Mouse (Mus musculus) spleen, adult 2 months (tissue): ENCODE data around the gene Rapgef5. TPM values are rescaled to one million over a fixed set of nuclear protein-coding genes. Genes with fewer than 3 reads are reported as not detected.

Experiments used
- DNase-seq, 2 experiments: peaks; one replicate each; pipeline versions ENCODE4 v3.0.0 to v3.0.0-alpha.2; 2012 to 2021; ENCODE audit warnings: low spot score in 2 of 2, low read depth in 1 of 2
- H3K27ac ChIP-seq: fragments of 200-500 bp; 2 replicates; pipeline ENCODE4 v1.5.1; 2012; ENCODE audit warnings: low read length, inconsistent platforms; ENCODE audit not compliant: insufficient read depth
- H3K27me3 ChIP-seq: fragments of 200-500 bp; 2 replicates; pipeline ENCODE4 v1.6.1; 2012; ENCODE audit warnings: mild to moderate bottlenecking, moderate library complexity, low read length, inconsistent platforms; ENCODE audit not compliant: control insufficient read depth, insufficient read depth
- H3K36me3 ChIP-seq: fragments of 200-500 bp; 2 replicates; pipeline ENCODE4 v1.6.1; 2012; ENCODE audit warnings: mild to moderate bottlenecking, low read length, inconsistent platforms; ENCODE audit not compliant: control insufficient read depth, insufficient read depth
- H3K4me1 ChIP-seq: fragments of 200-500 bp; 2 replicates; pipeline ENCODE4 v1.6.1; 2011; ENCODE audit warnings: inconsistent platforms; ENCODE audit not compliant: control insufficient read depth, insufficient read depth, insufficient read length
- H3K4me3 ChIP-seq: fragments of 200-500 bp; 2 replicates; pipeline ENCODE4 v1.5.1; 2011; ENCODE audit warnings: mild to moderate bottlenecking, inconsistent platforms; ENCODE audit not compliant: insufficient read depth, insufficient read length; ENCODE audit errors: extremely low read depth
- CTCF ChIP-seq: fragments of 200-500 bp; IDR thresholded peaks from 2 replicates; pipeline ENCODE4 v1.5.1; 2011; ENCODE audit warnings: mild to moderate bottlenecking, inconsistent platforms; ENCODE audit not compliant: insufficient read depth, insufficient read length, insufficient replicate concordance; ENCODE audit errors: extremely low read depth
- POLR2A ChIP-seq: fragments of 200-500 bp; IDR thresholded peaks from 2 replicates; pipeline ENCODE4 v1.6.1; 2011; ENCODE audit warnings: low read depth, low read length, inconsistent platforms
- WGBS: fragments of 180-500 bp; shearing (Covaris S2); methylation state at CpG from one replicate; pipeline ENCODE4 v1.1.7; 2018; 5-methylcytosine and 5-hydroxymethylcytosine counted together
- polyA plus RNA-seq: library from polyadenylated mRNA; depleted of rRNA; stranded (reverse); fragments of >200 nt; gene quantifications from 2 replicates; pipeline ENCODE4 v1.2.3, GENCODE M21; 2012

Rapgef5 gene
- polyA plus RNA-seq, 1 experiment = 6.9 TPM

DNA sequence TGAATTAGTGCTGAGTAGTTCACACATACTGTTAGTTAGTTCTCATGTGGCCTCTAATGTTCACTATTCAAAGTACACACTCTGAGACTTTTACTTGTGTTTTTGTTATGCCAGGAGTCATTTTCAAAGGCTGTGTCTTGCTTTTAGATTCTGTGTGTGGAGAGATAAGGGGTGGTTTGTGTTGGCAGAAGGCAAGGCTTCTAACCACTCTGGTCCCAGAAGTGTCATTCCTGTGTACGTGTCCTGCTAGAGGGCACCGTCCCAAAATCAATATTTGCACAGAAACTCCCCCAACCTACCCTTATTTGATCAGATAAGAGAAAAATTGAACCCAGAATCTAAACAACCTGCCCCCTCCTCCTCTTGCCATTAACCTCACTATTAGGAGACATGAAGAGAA, 126.2 kb downstream of the Rapgef5 start:
- no peak overlapping the region for H3K27ac ChIP-seq

DNA sequence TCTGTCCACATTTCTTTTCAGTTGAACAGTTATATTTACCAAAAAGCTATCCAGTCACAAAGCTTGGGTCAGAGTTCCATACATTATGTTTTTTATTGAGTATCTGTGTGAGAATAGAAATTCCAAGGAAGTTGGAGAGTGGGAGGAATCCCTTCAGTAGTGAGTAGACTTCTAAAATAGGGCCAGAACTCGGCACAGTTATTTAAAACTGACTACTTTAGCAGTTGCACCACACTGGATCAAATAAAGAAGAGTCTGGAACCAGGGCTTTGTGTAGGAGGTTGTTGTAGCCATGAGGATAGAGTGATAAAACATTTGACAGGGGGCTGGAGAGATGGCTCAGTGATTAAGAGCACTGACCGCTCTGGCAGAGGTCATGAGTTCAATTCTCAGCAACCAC, 129.5 kb downstream of the Rapgef5 start:
- Histone ChIP-seq H3K27me3 (no peaks in the 10 kb centered on the region), H3K4me3 (no peak overlapping the region), H3K4me1 (no peaks in the 10 kb centered on the region), H3K27ac (no peak overlapping the region), H3K36me3 (no peaks in the 10 kb centered on the region)
- TF ChIP-seq CTCF = no peak
- no peak for TF ChIP-seq POLR2A
- no peak for DNase-seq
- WGBS = 89% methylated on average over 2 of the region's 2 CpGs

More for the DNA sequence above, 126.2 kb downstream of the Rapgef5 start:
- peaks cover 10% of the 10 kb centered on the region; the same call in 1 of the 2 replicates for H3K4me1 ChIP-seq
- DNase-seq = no peak
- no peaks in the 10 kb centered on the region for H3K36me3 ChIP-seq
- 89% methylated on average over 2 of the region's 2 CpGs for WGBS
- TF ChIP-seq CTCF (no peak), POLR2A (no peak)
- no peak overlapping the region for H3K4me3 ChIP-seq
- no peaks in the 10 kb centered on the region for H3K27me3 ChIP-seq

- H3K4me3 ChIP-seq = no peak overlapping the region
- WGBS = 94% methylated on average over 8 of the region's 8 CpGs
- no peaks in the 10 kb centered on the region for H3K27me3 ChIP-seq
- no peaks in the 10 kb centered on the region for H3K4me1 ChIP-seq
- H3K27ac ChIP-seq = no peak overlapping the region
- TF ChIP-seq POLR2A = no peak
- no peak for TF ChIP-seq CTCF
- H3K36me3 ChIP-seq = no peaks in the 10 kb centered on the region
- DNase-seq = no peak
Observed at GRCm38 (mm10) chr12:117653920-117654472, 137.7 kb downstream of the Rapgef5 start.

DNA sequence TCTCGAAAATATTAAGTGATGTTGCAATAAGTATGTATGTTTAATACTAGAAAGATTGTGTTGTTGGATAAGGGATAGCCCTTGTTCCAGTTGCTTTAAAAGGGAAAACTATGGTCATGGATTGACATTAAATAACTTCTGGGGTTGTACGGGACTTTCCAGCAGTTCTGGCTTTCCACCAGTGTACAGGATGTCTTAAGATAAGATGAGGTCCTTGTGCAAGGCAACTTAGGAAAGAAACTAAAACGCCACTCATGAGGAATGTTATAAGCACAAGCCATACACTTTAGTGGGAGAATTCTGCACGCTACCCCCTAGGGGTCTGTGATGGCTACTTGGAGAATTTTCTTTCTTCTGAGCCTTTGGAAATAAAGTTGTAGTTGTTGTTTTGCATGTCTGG, 140.7 kb downstream of the Rapgef5 start:
- Histone ChIP-seq H3K27ac (no peak overlapping the region), H3K4me1 (no peaks in the 10 kb centered on the region), H3K36me3 (no peaks in the 10 kb centered on the region), H3K4me3 (no peak overlapping the region), H3K27me3 (no peaks in the 10 kb centered on the region)
- DNase-seq = no peak
- 79% methylated on average over 4 of the region's 4 CpGs for WGBS
- no peak for TF ChIP-seq POLR2A
- no peak for TF ChIP-seq CTCF

GRCm38 (mm10) chr12:117657766-117658165, 141.5 kb downstream of the Rapgef5 start:
- H3K27ac ChIP-seq = no peak overlapping the region
- 86% methylated on average over 5 of the region's 5 CpGs for WGBS

DNA sequence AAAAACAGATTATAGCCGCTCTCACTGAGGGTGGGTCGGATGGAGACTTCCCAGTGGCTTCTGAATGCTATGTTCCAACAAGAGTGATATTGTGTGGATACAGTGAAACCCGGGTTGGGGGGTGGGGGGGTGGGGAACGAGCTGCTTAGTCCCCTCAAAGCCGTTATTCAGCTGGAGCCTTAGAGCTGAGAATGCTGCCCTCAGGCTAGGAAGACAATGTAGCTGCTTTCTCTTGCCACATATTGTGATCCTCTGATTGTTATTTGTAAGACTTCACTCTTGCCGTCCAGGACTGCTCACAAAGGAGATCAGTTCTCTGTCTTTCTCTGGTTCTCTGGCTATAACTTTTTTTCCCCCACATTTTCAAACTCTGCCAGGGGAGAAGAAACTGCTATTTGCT, 142.5 kb downstream of the Rapgef5 start:
- Histone ChIP-seq H3K4me1 (no peaks in the 10 kb centered on the region), H3K36me3 (no peaks in the 10 kb centered on the region), H3K27ac (peak overlapping the region; percentile 38; the same call in 1 of the 2 replicates), H3K27me3 (no peaks in the 10 kb centered on the region), H3K4me3 (peak overlapping the region; percentile 30; the same call in 1 of the 2 replicates)
- no peak for DNase-seq
- no peak for TF ChIP-seq POLR2A
- TF ChIP-seq CTCF = no peak
- 74% methylated on average over 6 of the region's 6 CpGs for WGBS

More at GRCm38 (mm10) chr12:117657766-117658165, 141.5 kb downstream of the Rapgef5 start:
- Histone ChIP-seq H3K36me3 (no peaks in the 10 kb centered on the region), H3K4me3 (peak overlapping the region; percentile 23; the same call in 1 of the 2 replicates), H3K4me1 (no peaks in the 10 kb centered on the region), H3K27me3 (no peaks in the 10 kb centered on the region)
- no peak for TF ChIP-seq CTCF
- no peak for TF ChIP-seq POLR2A
- no peak for DNase-seq

DNA sequence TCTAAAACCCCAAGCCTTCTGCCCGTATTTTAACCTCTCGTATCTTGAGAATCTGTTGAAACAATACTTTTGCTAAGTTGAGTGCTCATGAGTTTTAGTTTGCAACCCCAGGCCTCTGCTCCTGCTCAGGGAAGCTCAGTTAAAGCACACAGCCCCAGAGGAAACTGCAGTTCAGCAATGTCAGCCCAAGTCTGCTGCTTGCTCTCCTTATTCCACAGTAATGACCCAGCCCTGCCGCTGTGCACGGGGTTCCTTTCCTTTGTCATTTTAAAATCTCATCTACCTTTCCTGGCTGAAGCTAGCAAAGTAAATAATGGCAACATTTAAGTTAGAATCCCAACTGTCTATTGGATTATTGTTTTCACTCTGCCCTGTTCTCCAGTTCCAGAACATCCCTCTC, 144.1 kb downstream of the Rapgef5 start:
- Histone ChIP-seq H3K27me3 (no peaks in the 10 kb centered on the region), H3K36me3 (no peaks in the 10 kb centered on the region), H3K4me1 (no peaks in the 10 kb centered on the region), H3K4me3 (peak overlapping the region; percentile 3; the same call in 1 of the 2 replicates), H3K27ac (no peak overlapping the region)
- WGBS = 86% methylated on average over 4 of the region's 4 CpGs
- DNase-seq = no peak
- TF ChIP-seq POLR2A = no peak
- TF ChIP-seq CTCF = no peak
